Mouse (Mus musculus) spleen, postnatal 4 days (tissue): ENCODE data around the gene Slc16a3.

ENCODE experiments used
- DNase-seq, 2 experiments: peaks; one replicate each; pipeline ENCODE4 v3.0.0; 2022; ENCODE audit warnings: low spot score in 2 of 2

Gene Slc16a3

GRCm38 (mm10) chr11:120948328-120948727 is at the start of gene Slc16a3:
TSS of gene Slc16a3 (plus strand) at chr11:120948480.
- DNase-seq = peak; percentile 40 to 70

- no peak for DNase-seq
Observed at GRCm38 (mm10) chr11:120900276-120901244, 47.7 kb upstream of the Slc16a3 start.

GRCm38 (mm10) chr11:120901729-120902486 is 46.4 kb upstream of the Slc16a3 start:
- DNase-seq = no peak

GRCm38 (mm10) chr11:120902487-120903142 is 45.7 kb upstream of the Slc16a3 start:
- no peak for DNase-seq

GRCm38 (mm10) chr11:120903159-120903850 is 45.0 kb upstream of the Slc16a3 start:
- no peak for DNase-seq

GRCm38 (mm10) chr11:120904561-120904960 is 43.7 kb upstream of the Slc16a3 start:
- peak in 1 of 2 experiments; percentile 55 for DNase-seq

GRCm38 (mm10) chr11:120905430-120905873 is 42.8 kb upstream of the Slc16a3 start:
- peak; percentile 79 to 89 for DNase-seq

- DNase-seq = peak in 1 of 2 experiments; percentile 53
Observed at GRCm38 (mm10) chr11:120913796-120914195, 34.5 kb upstream of the Slc16a3 start.

- peak in 1 of 2 experiments; percentile 60 for DNase-seq
Observed at GRCm38 (mm10) chr11:120916477-120916876, 31.8 kb upstream of the Slc16a3 start.

- DNase-seq = no peak
Observed at GRCm38 (mm10) chr11:120917756-120918155, 30.5 kb upstream of the Slc16a3 start.

GRCm38 (mm10) chr11:120922528-120922927 is 25.8 kb upstream of the Slc16a3 start:
- DNase-seq = no peak

GRCm38 (mm10) chr11:120928468-120928867 is 19.8 kb upstream of the Slc16a3 start:
- DNase-seq = no peak

- DNase-seq = no peak
Observed at GRCm38 (mm10) chr11:120931479-120931878, 16.8 kb upstream of the Slc16a3 start.

GRCm38 (mm10) chr11:120932564-120933398 is 15.5 kb upstream of the Slc16a3 start, which contains the start of gene Ccdc57:
TSS of gene Ccdc57 (minus strand) at chr11:120932872.
- DNase-seq = peak; percentile 90 to 96

GRCm38 (mm10) chr11:120937976-120938375 is 10.3 kb upstream of the Slc16a3 start:
- no peak for DNase-seq

- DNase-seq = no peak
Observed at GRCm38 (mm10) chr11:120938795-120939194, 9.5 kb upstream of the Slc16a3 start.

GRCm38 (mm10) chr11:120939712-120940341 is 8.5 kb upstream of the Slc16a3 start:
- no peak for DNase-seq

GRCm38 (mm10) chr11:120940959-120941358 is 7.3 kb upstream of the Slc16a3 start:
- DNase-seq = no peak

- DNase-seq = no peak
Observed at GRCm38 (mm10) chr11:120945266-120945665, 3.0 kb upstream of the Slc16a3 start.

GRCm38 (mm10) chr11:120945926-120946325 is 2.4 kb upstream of the Slc16a3 start:
- DNase-seq = no peak
